Mouse (Mus musculus) heart, embryonic 14.5 days (tissue): ENCODE measurements around the gene Bloc1s2. TPM values are rescaled to one million over a fixed set of nuclear protein-coding genes. Genes with fewer than 3 reads are reported as not detected.

Experiments
- ATAC-seq: fragments of 200-750 bp; cut with Nextera tagmentation; 2 replicates; pipeline ENCODE4 v1.8.0; 2017; ENCODE audit warnings: low read depth, moderate TSS enrichment; ENCODE audit not compliant: insufficient number of reproducible peaks, insufficient read depth, low FRiP score
- H3K27ac ChIP-seq, 2 experiments: fragments of 200-500 bp in 1 of 2; fragments of 300-500 bp in 1 of 2; sonication (generic) in 1 of 2; replicated peaks in 1 of 2; 2 replicates each; pipeline ENCODE4 v1.5.1; 2012 to 2014; ENCODE audit warnings: low read depth in 2 of 2, low read length in 2 of 2, control low read depth in 1 of 2, mild to moderate bottlenecking in 1 of 2, mixed read lengths in 1 of 2; ENCODE audit not compliant: control insufficient read depth in 1 of 2, insufficient read depth in 1 of 2
- H3K27me3 ChIP-seq: fragments of 300-500 bp; sonication (generic); 2 replicates; pipeline ENCODE4 v1.6.1; 2014; ENCODE audit warnings: mild to moderate bottlenecking, low read length, control low read depth; ENCODE audit not compliant: control insufficient read depth, insufficient read depth
- H3K36me3 ChIP-seq: fragments of 300-500 bp; sonication (generic); 2 replicates; pipeline ENCODE4 v1.6.1; 2014; ENCODE audit warnings: mild to moderate bottlenecking, control low read depth, low read length, mixed read lengths; ENCODE audit not compliant: control insufficient read depth, insufficient read depth
- H3K4me1 ChIP-seq, 2 experiments: fragments of 200-500 bp in 1 of 2; fragments of 300-500 bp in 1 of 2; sonication (generic) in 1 of 2; 2 replicates each; pipeline ENCODE4 v1.6.1; 2012 to 2014; ENCODE audit warnings: low read length in 2 of 2, control low read depth in 1 of 2, mixed read lengths in 1 of 2; ENCODE audit not compliant: control insufficient read depth in 2 of 2, insufficient read depth in 2 of 2
- H3K4me2 ChIP-seq: fragments of 300-500 bp; sonication (generic); 2 replicates; pipeline ENCODE4 v1.6.1; 2014; ENCODE audit warnings: mild to moderate bottlenecking, low read length
- H3K4me3 ChIP-seq, 2 experiments: fragments of 200-500 bp in 1 of 2; fragments of 300-500 bp in 1 of 2; sonication (generic) in 1 of 2; 2 replicates each; pipeline ENCODE4 v1.5.1; 2012 to 2014; ENCODE audit warnings: low read length in 2 of 2, mild to moderate bottlenecking in 2 of 2, control low read depth in 1 of 2, low read depth in 1 of 2, moderate library complexity in 1 of 2; ENCODE audit not compliant: control insufficient read depth in 1 of 2, insufficient read depth in 1 of 2
- H3K9ac ChIP-seq: fragments of 300-500 bp; sonication (generic); 2 replicates; pipeline ENCODE4 v1.6.1; 2014; ENCODE audit warnings: mild to moderate bottlenecking, low read length
- H3K9me3 ChIP-seq: fragments of 300-500 bp; sonication (generic); 2 replicates; pipeline ENCODE4 v1.6.1; 2016; ENCODE audit warnings: low read length, control low read depth; ENCODE audit not compliant: control insufficient read depth
- WGBS: fragments of 180-500 bp; shearing (Covaris S2); extraction: QIAGEN DNeasy Blood & Tissue Kit; methylation state at CpG from one replicate; pipeline ENCODE4 v1.1.7; 2014; 5-methylcytosine and 5-hydroxymethylcytosine counted together
- polyA plus RNA-seq: library from polyadenylated mRNA; unstranded; fragments of >200 nt; fragmentation: Nextera tagmentation; extraction: Ambion mirVana; gene quantifications from 2 replicates; pipeline ENCODE4 v1.2.1, GENCODE M21; 2014

Gene Bloc1s2
- polyA plus RNA-seq, 1 experiment from 2014 or later = 66.1 TPM

GRCm38 (mm10) chr19:44176741-44177140 lies 30.5 kb upstream of the Bloc1s2 start:
- Histone ChIP-seq H3K9ac (no peak overlapping the region), H3K4me3 (no peak overlapping the region), H3K4me2 (no peak overlapping the region), H3K9me3 (peaks cover 22% of the 10 kb centered on the region), H3K27ac (no peak overlapping the region), H3K36me3 (no peaks in the 10 kb centered on the region), H3K27me3 (no peaks in the 10 kb centered on the region), H3K4me1 (no peaks in the 10 kb centered on the region)
- 81% methylated on average over 3 of the region's 3 CpGs for WGBS
- ATAC-seq = no peak

- 60% methylated on average over 8 of the region's 8 CpGs for WGBS
- H3K36me3 ChIP-seq = no peaks in the 10 kb centered on the region
- H3K9me3 ChIP-seq = peaks cover 22% of the 10 kb centered on the region
- ATAC-seq = no peak
- no peak overlapping the region for H3K4me2 ChIP-seq
- H3K9ac ChIP-seq = no peak overlapping the region
- no peaks in the 10 kb centered on the region for H3K4me1 ChIP-seq
- no peak overlapping the region for H3K4me3 ChIP-seq
- no peak overlapping the region for H3K27ac ChIP-seq
- H3K27me3 ChIP-seq = no peaks in the 10 kb centered on the region
Observed at GRCm38 (mm10) chr19:44174835-44175234, 28.6 kb upstream of the Bloc1s2 start.

GRCm38 (mm10) chr19:44161515-44161914 lies 15.3 kb upstream of the Bloc1s2 start:
- H3K9ac ChIP-seq = no peak overlapping the region
- WGBS = 5% methylated on average over 3 of the region's 3 CpGs

GRCm38 (mm10) chr19:44159386-44159785 lies 13.1 kb upstream of the Bloc1s2 start:
- Histone ChIP-seq H3K4me3 (no peak overlapping the region), H3K9ac (no peak overlapping the region), H3K9me3 (no peaks in the 10 kb centered on the region), H3K4me1 (no peaks in the 10 kb centered on the region), H3K27me3 (no peaks in the 10 kb centered on the region; the same call in none of the 2 replicates), H3K36me3 (no peaks in the 10 kb centered on the region), H3K27ac (no peak overlapping the region), H3K4me2 (no peak overlapping the region)
- ATAC-seq = no peak
- WGBS = 77% methylated on average over 3 of the region's 3 CpGs

More at GRCm38 (mm10) chr19:44161515-44161914, 15.3 kb upstream of the Bloc1s2 start:
- H3K27ac ChIP-seq = no peak overlapping the region
- H3K36me3 ChIP-seq = no peaks in the 10 kb centered on the region
- H3K4me3 ChIP-seq = no peak overlapping the region
- no peak overlapping the region for H3K4me2 ChIP-seq
- no peaks in the 10 kb centered on the region; the same call in none of the 2 replicates for H3K27me3 ChIP-seq
- H3K4me1 ChIP-seq = no peaks in the 10 kb centered on the region
- H3K9me3 ChIP-seq = no peaks in the 10 kb centered on the region
- ATAC-seq = no peak

- H3K9ac ChIP-seq = no peak overlapping the region
- ATAC-seq = no peak
- no peak overlapping the region for H3K27ac ChIP-seq
- H3K4me1 ChIP-seq = no peaks in the 10 kb centered on the region
- no peak overlapping the region for H3K4me3 ChIP-seq
- H3K36me3 ChIP-seq = no peaks in the 10 kb centered on the region
- no peaks in the 10 kb centered on the region for H3K9me3 ChIP-seq
- no peak overlapping the region for H3K4me2 ChIP-seq
- peaks cover 12% of the 10 kb centered on the region for H3K27me3 ChIP-seq
- 83% methylated on average over 10 of the region's 10 CpGs for WGBS
Observed at GRCm38 (mm10) chr19:44157005-44157404, 10.8 kb upstream of the Bloc1s2 start.

- H3K4me2 ChIP-seq = no peak overlapping the region
- no peaks in the 10 kb centered on the region for H3K36me3 ChIP-seq
- H3K27me3 ChIP-seq = peaks cover 15% of the 10 kb centered on the region; the same call in 1 of the 2 replicates
- no peak for ATAC-seq
- WGBS = 68% methylated on average over 5 of the region's 5 CpGs
- H3K4me1 ChIP-seq = no peaks in the 10 kb centered on the region
- no peaks in the 10 kb centered on the region for H3K9me3 ChIP-seq
- H3K27ac ChIP-seq = no peak overlapping the region
- no peak overlapping the region for H3K4me3 ChIP-seq
- no peak overlapping the region for H3K9ac ChIP-seq
Observed at GRCm38 (mm10) chr19:44153781-44154180, 7.5 kb upstream of the Bloc1s2 start.

- no peak overlapping the region for H3K4me2 ChIP-seq
- WGBS = 78% methylated on average over 2 of the region's 2 CpGs
- no peak for ATAC-seq
Observed at GRCm38 (mm10) chr19:44148991-44149390, 2.7 kb upstream of the Bloc1s2 start.

GRCm38 (mm10) chr19:44148345-44148744 lies 2.1 kb upstream of the Bloc1s2 start:
- ATAC-seq = no peak
- Histone ChIP-seq H3K27me3 (peaks cover 14% of the 10 kb centered on the region; the same call in 1 of the 2 replicates), H3K9me3 (no peaks in the 10 kb centered on the region), H3K9ac (no peak overlapping the region), H3K27ac (no peak overlapping the region), H3K4me3 (no peak overlapping the region), H3K36me3 (peaks cover 15% of the 10 kb centered on the region), H3K4me2 (no peak overlapping the region), H3K4me1 (peaks cover 5 to 9% of the 10 kb centered on the region in 2 experiments; a peak in 3 of 4 replicates)
- WGBS = 20% methylated on average over 2 of the region's 2 CpGs

More at GRCm38 (mm10) chr19:44148991-44149390, 2.7 kb upstream of the Bloc1s2 start:
- H3K9ac ChIP-seq = no peak overlapping the region
- peaks cover 15% of the 10 kb centered on the region; the same call in 1 of the 2 replicates for H3K27me3 ChIP-seq
- H3K4me1 ChIP-seq = peaks cover 5 to 9% of the 10 kb centered on the region in 2 experiments; a peak in 3 of 4 replicates
- H3K36me3 ChIP-seq = peaks cover 8% of the 10 kb centered on the region; the same call in 1 of the 2 replicates
- no peak overlapping the region for H3K27ac ChIP-seq
- H3K4me3 ChIP-seq = no peak overlapping the region
- no peaks in the 10 kb centered on the region for H3K9me3 ChIP-seq
